Mouse (Mus musculus): ENCODE measurements around the gene Gla.
A peak's percentile ranks its signal among the peaks of the same experiment; 100 is the strongest.

Gla gene

DNA sequence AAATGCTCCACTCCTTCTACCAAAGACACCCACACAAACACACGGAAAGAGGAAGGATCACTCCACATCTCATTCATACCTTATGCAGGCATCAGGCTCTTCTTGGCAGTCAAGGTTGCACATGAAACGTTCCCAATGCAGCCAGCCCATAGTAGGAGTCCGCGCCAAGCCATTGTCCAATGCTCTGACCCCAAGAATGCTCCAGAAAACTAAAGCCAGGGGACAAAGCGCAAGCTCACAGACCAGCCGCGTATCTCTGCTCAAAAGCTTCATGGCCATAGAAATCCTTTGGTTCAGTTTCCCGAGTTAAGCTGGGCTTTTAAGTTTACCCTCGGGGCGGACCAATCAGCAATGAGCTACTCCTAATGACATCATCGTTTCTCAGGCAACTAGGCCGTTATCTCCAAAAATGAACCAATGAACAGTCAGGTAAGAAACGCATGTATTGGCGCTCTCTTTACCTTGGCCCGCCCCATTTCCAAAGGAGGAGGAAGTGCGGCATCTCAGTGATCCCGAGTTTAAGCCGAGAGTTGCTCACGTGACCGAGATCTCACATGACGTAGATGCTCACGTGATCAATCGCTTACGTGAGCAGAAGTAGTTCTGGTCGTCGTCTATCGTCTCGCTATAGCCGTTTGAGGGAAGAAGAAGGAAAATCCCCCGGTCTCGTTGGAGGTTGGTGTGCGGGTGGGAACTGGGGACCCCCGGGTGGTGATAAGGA lies at the start of gene Gla, which contains the start of gene Hnrnph2:
Gene Gla, minus strand, starts transcription at position 467 of the 721 bp plus-strand sequence.
Gene Hnrnph2, plus strand, starts transcription at position 521 of the 721 bp plus-strand sequence.
- DNase-seq (ENCODE audit: extremely low spot score, low spot score), result peak; percentile 85

DNA sequence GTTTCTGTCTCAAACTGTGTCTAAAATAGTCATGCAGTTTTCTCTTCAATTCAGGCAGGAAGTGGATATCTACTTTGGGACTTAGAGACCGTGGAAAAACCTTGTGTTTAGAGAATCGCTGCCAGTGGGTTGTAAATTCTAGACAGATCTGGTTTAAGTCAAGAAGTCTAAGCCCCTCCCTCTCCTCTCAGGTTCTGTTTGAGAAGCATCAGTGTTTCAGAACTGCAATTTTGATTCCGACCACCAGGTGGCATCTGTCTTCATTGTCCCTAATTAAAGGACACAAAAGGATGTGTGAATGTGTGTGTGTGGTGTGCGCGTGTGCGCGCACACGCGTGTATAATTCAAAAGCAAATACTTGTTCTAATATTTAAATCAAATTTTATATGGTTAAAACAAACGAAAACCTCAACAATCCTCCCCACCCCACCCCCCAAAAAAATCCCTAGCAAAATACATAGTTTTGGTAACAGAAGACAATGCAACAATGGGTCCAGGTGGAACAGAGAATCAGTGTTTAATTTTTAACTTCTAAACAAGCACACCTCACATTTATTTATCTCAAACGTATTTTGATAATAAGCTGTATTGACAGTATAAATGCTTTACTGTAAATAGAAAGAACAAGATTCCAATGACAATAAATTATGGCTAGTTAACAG lies 47.2 kb upstream of the Gla start:
- peak; percentile 78 for DNase-seq (ENCODE audit: extremely low spot score, low spot score)

DNA sequence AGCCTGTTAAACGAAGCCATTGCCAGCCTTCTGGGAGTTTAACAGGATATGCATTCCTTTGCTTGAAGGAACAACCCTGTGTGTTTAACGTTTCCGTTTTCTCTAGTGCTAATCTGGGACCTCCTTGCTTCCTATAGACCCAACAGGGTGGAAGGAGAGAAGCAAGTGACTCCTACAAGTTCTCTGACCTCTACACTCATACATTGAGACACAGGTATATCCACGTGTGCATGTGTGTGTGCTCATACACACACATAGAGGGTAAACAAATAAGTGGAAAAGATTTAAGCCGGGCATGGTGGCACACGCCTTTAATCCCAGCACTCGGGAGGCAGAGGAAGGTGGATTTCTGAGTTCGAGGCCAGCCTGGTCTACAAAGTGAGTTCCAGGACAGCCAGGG lies 46.5 kb upstream of the Gla start:
- no peak for DNase-seq (ENCODE audit: extremely low spot score, low spot score)

DNA sequence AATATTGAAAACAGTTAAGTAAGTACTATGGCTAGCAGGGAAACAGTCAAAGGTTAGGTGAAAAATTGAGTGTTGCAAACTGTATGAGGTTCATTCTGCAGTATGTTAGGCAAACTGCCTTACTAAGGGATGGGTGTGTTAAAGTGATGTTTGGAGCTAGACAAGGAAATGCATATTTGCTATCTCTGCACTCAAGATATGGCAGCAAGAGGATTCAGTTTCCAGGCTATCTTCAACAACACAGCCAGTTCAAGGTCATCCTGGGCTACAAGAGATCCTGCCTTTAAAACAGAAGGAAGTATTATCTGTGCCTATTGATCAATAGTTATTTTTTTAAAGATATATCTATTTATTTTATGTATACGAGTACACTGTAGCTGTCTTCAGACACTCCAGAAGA lies 45.4 kb upstream of the Gla start:
- no peak for DNase-seq (ENCODE audit: extremely low spot score, low spot score)

DNA sequence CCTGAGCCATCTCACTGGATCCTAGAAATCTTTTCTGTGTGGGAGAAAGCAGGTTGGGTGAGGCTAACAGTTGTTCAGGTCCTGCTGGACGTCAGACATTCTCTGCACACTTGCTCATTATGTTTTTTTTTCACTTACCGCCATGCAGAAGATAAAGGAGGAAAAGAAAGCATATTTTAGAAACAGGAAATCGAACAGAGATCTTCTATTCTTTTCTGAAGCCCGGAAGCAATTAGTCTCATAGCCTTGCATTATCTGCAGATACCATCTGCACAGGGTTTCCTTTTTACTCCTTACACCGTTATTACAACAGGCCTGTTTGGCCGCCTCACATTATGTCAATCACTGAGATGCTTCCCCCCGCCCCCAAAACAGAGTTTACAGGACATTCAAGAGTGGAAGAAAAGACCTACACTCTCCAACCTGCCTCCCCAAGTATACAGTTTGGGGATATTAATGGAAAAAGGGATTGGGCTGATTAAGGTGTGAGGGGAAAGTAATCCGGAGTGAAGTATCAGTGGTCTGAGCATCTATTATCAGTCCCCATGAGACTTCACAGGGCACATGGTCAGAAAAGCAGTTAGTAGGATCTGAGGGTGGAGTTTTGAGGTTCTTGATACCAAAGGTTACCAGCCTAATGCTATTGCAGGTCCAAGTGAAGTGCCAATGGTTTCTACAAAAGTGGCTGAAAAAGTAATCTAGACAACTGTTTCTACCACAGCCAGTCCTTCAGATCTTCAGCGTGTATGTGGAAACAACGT lies 40.3 kb upstream of the Gla start:
- no peak for DNase-seq (ENCODE audit: extremely low spot score, low spot score)

DNA sequence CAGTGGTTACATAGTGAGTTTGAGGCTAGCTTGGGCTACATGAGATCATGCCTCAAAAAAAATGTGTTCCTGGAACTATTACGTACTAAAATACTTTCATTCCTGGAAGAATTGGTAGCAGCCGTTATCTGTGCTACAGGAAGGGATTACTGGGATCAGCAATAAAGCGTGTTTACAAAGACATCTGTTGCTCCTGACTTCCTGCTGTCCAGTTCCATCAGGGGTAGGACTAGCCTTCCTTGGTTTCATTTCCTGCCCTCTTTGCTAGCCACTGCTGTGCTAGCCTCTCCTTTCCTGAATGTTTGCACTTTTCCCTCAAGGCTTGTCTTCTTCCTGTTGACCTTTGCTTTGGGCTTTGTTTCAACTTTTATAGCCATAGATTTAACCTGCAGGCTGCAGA lies 34.9 kb upstream of the Gla start:
- DNase-seq (ENCODE audit: extremely low spot score, low spot score), result no peak

DNA sequence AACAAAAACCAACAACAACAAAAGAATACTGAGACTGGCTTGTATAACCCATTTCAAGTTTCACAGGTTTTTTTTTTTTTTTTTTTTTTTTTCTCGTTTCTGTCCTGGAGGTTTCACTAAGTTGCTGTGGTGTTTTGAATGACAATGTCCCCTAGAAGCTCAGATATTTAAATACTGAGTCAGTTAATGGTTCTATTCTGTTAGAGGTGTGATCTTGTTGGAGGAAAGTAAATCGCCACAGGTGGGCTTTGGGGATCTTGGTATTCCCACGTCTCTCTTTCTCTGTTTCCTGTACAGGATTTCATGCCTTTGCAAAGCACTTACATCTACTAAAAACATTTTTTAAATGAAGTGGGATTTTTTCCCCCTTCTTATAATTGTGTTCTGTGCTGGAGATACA lies 34.2 kb upstream of the Gla start:
- DNase-seq (ENCODE audit: extremely low spot score, low spot score), result no peak

DNA sequence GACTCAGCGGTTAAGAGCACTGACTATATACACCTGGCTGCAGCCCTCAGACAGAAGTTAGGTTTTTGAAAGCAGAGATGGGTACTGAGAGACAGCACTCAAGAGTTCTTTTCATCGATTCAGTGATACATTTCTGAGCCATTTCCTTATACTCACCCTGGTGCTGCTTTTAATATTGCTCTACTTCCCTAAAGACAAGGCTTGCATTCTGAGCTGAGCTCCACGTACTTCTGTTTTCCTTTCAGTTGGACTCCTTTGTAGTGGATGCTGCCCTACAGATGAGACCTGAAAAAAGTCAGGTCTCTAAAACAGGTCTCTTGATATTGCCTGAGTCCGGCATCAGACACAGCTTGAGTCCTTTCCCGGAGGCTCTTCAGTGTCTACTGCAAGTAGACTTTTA lies 31.8 kb upstream of the Gla start:
- DNase-seq (ENCODE audit: extremely low spot score, low spot score), result no peak

DNA sequence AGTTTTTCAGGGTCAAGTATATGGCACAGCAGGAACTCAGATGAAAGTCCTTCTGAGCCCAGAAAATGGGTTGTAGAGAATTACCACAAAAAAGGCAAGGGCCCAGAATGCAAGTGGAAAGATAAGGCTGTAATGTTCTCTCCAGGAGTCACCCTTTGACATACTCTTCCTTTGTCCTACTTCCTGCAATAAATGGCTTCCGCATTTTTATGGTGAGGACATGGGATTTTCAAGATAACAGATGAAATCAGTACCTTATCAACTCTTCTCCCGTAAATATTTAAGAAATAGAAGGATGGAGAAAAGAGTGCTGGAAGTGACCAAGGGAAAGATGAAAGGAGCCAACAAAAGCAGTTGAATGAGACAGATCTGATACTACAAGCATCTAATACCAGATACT lies 27.3 kb upstream of the Gla start:
- DNase-seq (ENCODE audit: extremely low spot score, low spot score), result no peak

DNA sequence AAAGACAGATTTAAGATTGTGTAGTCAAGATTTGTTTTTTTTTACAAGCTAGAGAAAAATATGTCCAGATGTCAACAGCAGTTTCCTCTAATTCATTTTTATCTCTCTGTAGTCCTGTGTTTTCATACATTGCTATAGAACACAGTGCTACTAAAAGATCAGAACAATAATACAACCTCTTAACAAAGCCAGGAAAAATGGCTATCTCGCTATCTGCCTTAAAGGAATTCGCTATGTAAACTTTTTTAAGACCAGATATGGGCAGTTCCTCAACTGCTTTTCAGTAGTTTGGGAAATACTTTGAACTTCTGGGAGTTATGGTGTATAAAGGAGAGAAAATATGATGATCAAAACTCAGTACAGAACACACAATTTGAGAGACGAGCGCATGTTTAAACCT lies 22.4 kb upstream of the Gla start:
- DNase-seq (ENCODE audit: extremely low spot score, low spot score), result no peak

DNA sequence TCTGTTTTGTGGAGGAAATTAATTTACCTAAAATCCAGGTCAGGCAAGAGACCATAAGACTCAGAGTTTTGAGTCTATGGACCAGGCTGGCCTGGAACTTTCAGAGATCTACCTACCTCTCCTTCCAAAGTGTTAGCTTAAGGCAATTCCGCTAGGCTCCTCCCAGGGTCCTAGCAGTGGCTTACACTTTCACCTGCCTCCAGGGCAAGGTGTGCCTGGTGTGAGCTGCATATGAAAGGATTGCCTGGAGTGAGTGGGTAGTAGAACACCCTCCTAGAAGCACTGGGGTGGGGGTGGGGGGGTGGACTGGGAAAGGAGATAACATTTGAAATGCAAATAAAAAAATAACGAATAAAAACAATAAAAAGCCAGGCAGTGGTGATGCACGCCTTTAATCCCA lies 20.8 kb upstream of the Gla start:
- DNase-seq (ENCODE audit: extremely low spot score, low spot score), result no peak

DNA sequence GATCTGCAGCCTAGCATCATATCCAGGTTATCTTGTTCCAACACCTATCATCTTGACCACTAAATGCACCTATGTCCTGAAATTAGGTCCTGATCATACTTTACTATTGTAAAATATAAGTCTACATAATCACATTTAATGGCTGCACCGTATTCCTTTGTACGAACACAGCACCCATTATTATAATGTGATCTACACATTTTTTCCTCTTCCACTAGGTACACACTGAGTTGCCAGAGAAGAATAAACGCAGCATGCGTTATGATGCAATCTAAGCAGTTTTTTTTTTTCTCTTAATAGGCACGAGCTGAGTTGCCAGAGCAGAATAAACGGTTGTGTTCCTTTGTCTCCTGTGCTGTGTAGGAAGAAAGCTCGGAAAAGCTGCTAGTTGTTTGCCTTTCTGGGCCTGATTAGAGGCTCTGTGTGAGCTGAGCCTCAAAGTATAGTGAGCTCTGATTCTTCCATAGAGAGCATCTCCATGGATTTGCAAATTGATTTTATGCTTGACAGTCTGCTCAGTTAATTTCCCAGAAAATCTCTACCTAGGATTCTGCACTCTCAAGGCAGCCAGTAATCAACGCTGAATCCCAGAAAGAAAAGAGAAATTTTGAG lies 19.4 kb upstream of the Gla start:
- no peak for DNase-seq (ENCODE audit: extremely low spot score, low spot score)

DNA sequence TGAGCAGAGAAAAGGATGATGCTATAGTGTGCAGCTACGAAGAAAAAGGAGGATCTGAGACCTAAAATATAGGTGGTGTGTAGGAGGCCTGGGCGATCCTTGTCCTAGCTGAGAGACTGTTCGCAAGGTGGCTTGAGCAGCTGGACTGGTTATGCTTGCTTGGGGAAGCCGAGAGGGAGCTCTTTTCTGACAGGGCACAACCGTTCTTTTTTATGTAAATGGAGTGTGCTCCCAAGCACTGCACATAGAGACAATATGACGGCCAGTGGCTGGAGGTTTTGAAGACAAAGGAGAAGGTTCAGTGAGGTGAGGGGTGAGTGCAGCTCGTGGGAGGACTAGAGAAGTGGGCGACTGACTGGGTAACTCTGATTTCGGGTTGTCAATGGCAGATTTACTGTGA lies 18.8 kb upstream of the Gla start:
- no peak for DNase-seq (ENCODE audit: extremely low spot score, low spot score)

DNA sequence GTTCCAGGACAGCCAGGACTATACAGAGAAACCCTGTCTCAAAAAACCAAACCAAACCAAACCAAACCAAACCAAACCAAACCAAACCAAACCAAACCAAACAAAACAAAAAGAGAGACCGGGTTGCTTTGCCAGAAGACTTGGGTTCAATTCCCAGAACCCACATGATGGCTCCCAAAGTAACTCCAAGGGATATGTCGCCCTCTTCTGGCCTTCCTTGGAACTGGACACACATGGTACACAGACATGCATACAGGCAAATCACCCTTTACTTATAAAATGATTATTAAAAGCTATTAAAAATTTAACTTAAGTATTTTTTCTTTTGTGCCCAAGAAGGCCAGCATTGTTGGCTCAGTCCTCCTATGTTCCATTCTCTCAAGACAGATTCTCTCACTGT lies 13.4 kb upstream of the Gla start:
- no peak for DNase-seq (ENCODE audit: extremely low spot score, low spot score)

DNA sequence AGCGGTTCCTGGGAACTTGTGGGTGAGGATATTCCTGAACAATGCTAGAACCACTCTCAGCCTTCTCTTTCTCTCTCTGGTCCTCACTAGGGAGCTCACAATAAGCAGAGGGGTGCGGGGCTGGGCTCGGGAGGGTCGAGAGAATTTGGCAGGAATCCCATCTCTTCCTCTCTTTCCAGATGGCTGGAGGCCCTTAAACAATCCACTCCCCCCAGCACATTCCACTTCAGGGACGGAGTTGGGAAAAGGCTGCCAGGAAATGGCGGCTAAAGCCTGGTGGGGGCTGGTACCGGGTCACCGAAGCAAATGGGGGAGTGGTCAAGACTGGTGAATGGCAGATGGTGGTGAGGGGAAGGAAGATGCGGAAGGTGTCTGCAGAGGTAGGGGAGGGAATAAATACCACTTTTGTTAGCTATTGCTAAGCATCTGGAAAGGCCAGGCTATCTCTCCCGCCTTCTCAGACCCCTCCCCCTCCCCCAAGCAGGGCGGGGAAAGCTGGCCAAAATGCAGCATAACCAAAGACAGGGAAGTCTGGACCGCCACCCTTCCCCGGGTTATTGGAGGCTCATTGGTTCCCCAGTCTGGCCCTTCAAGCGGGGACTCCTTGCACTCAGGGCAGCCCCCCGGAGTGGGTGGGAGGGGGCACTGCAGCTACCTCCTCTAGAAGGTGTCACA lies 11.5 kb upstream of the Gla start:
- peak; percentile 64 for DNase-seq (ENCODE audit: extremely low spot score, low spot score)

DNA sequence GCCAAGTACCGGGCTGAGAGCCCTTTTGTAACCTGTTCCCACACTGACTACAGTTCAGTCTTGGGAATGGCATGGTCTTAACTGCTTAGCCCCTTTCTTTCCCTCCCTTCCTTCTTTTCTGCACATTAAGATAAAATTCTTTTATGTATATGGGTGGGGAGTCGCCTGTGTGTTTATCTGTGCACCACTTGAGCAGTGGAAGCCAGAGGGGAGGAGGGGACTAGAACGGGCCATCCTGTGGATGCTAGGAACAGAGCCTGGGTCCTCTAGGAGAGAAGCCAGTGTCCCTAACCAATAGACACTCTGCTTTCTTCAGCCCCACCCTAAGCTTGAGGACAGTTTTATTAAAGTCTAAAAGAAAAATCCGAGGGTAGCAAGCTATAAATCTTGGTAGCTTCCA lies 10.1 kb upstream of the Gla start:
- DNase-seq (ENCODE audit: extremely low spot score, low spot score), result no peak

DNA sequence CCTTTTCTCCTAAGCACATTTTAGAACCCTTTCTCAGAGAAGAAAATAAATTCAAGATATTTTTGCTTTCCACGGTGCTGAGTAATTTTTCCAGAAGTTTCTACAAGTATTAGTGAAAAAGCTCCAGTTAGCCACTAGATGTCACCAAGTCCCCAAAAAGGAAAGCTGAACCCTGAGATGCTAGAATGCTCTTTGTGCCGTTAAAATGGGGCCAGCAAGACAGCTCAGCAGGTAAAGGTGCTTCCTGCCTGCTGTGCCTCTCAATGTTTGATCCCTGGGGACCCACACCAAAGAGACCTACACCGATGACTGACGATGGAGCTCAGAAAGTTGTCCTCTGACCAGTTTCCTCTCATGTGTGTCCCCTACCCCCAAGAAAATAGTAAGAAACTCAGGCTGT lies 8.5 kb upstream of the Gla start:
- no peak for DNase-seq (ENCODE audit: extremely low spot score, low spot score)

DNA sequence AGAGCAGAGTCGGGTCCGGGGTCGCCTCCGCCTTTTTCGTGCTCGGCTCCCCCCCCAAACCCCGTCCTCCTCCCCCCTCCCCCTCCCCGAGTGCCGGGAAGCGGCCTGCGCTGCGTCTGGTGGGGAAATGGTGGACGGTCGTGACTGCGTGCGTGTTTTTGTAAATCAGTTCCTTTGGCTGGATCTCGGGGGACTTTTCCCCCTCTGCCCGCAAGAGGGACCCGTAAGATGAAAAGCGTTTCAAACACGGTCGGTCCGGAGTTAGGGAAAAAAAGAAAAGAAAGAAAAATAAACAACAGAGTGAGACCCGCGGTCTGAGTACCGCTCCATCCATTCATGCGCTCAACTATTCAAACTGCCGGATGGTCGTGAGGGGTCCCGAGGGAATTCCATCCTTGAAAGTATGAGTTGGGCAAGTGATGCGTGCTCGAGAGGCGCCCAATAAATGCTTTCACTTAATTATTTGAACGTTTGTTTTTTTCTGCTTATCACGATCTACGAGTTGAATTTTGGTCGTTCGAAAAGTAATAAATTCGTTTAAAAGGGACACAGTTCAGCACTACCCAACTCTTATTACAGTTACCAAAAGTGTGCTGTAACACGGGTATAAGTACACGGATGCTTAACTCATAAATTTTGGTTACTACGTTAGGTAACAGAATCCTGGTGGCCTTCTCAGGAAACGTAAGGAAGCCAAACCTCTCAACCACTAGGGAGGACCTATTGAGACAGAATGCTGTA lies 625 bp upstream of the Gla start:
- no peak for DNase-seq (ENCODE audit: extremely low spot score, low spot score)

DNA sequence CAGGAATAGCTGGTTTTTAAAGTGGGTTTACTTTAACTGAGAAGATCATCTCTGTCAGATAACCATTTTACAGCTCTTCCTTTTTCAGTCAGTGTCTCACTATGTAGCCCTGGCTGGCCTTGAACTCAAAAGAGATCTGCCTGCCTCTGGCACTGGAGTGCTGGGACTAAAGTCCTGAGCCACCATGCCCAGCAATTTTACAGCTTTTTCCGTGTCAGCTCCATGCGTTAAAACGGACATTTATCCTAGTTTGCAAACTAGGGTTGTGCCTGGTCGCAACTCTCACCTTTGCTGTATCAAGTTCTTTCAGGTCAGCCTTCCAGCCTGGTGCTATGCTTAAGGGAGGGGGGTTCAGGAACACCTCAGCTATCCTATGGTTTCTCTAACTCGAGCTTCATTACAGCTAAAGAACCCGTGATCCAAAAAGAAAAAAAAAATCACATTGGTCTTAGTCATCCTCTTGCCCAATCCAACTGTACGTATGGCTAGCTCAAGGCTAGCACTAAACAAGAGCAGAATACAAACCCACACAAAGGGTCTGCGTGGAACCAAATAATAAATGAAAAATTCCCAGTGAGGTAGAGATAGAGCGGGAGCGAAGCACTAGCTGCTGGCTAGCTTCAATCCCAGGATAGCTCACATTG lies 881 bp downstream of the Gla start:
- DNase-seq (ENCODE audit: extremely low spot score, low spot score), result no peak

DNA sequence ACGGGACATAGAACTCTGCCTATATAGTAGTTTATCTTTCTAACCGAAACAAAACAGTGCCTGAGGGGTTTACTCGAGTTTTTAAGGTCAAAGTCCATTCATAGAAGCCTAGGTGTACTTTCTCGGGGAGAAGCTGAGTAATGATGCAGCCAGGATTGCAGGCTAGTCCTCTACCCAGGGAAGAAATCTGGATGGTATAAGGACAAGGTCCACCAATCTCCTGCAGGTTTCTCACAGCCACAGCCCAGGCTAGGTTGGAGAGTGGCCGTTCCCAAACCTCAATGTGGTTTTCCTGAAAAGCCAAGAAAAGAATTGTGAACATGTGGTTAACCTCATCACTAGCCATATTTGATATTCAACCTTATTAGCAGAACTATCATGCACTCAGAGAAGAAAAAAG lies 11.1 kb downstream of the Gla start:
- no peak for DNase-seq (ENCODE audit: extremely low spot score, low spot score)

All from neural tube, embryonic 10.5 days (tissue).